Mouse (Mus musculus): ENCODE results near the gene Ifnb1. TPM values are rescaled to one million over a fixed set of nuclear protein-coding genes. Genes with fewer than 3 reads are reported as not detected.

Gene Ifnb1
- polyA plus RNA-seq, 1 experiment from 2014 or later = not detected

GRCm38 (mm10) chr4:88537328-88537727, 14.8 kb upstream of the Ifnb1 start:
- Histone ChIP-seq H3K4me2 (ENCODE audit: low read length) (peak overlapping the region; percentile 26), H3K27me3 (ENCODE audit: control insufficient read depth, insufficient read depth, low read length) (no peaks in the 10 kb centered on the region), H3K4me1 (ENCODE audit: control insufficient read depth in 2 of 2, insufficient read depth in 2 of 2, low read length in 2 of 2) (peaks cover 0 to 3% of the 10 kb centered on the region in 2 experiments; a peak in 2 of 4 replicates), H3K9ac (ENCODE audit: low read length) (no peak overlapping the region), H3K36me3 (ENCODE audit: control insufficient read depth, insufficient read depth, low read length) (no peaks in the 10 kb centered on the region), H3K27ac (replicated peaks in 1 of 2; ENCODE audit: control insufficient read depth in 1 of 2, insufficient read depth in 1 of 2, low read depth in 2 of 2, low read length in 2 of 2) (peak overlapping the region in 1 of 2 experiments; percentile 1; a peak in 2 of 4 replicates), H3K4me3 (ENCODE audit: control insufficient read depth in 1 of 2, insufficient read depth in 1 of 2, low read depth in 1 of 2, low read length in 2 of 2) (no peak overlapping the region), H3K9me3 (ENCODE audit: control insufficient read depth, low read length) (no peaks in the 10 kb centered on the region)
- no peak for ATAC-seq (ENCODE audit: insufficient number of reproducible peaks, insufficient read depth, low FRiP score, low read depth)
- WGBS = 45% methylated on average over 12 of the region's 12 CpGs

GRCm38 (mm10) chr4:88536640-88537039, 14.1 kb upstream of the Ifnb1 start:
- H3K27ac ChIP-seq (replicated peaks in 1 of 2; ENCODE audit: control insufficient read depth in 1 of 2, insufficient read depth in 1 of 2, low read depth in 2 of 2, low read length in 2 of 2) = no peak overlapping the region
- WGBS = 70% methylated on average over 7 of the region's 7 CpGs
- no peak for ATAC-seq (ENCODE audit: insufficient number of reproducible peaks, insufficient read depth, low FRiP score, low read depth)

DNA sequence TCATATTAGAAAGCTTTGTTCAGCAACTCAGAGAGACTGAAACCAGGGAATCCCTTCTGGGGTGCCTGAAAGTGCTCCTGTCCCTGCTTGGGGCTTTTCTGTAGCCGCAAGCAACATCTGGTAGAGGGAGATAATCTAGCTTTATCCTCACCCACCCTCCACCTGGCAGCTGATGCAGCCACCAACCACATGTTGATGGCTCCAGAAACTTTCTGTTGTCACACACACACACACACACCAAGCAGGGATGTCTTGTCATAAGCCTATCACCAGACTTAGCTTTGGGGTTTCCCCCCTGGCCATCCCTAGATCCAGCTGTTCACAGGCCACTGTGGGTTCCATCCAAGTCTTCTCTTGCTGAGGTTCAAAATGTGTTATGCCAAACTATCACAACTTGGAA, 13.2 kb upstream of the Ifnb1 start:
- Histone ChIP-seq H3K4me2 (ENCODE audit: low read length) (no peak overlapping the region), H3K4me1 (ENCODE audit: control insufficient read depth in 2 of 2, insufficient read depth in 2 of 2, low read length in 2 of 2) (peaks cover 0 to 3% of the 10 kb centered on the region in 2 experiments; a peak in 2 of 4 replicates), H3K27ac (replicated peaks in 1 of 2; ENCODE audit: control insufficient read depth in 1 of 2, insufficient read depth in 1 of 2, low read depth in 2 of 2, low read length in 2 of 2) (no peak overlapping the region), H3K4me3 (ENCODE audit: control insufficient read depth in 1 of 2, insufficient read depth in 1 of 2, low read depth in 1 of 2, low read length in 2 of 2) (no peak overlapping the region), H3K27me3 (ENCODE audit: control insufficient read depth, insufficient read depth, low read length) (no peaks in the 10 kb centered on the region), H3K9ac (ENCODE audit: low read length) (no peak overlapping the region), H3K9me3 (ENCODE audit: control insufficient read depth, low read length) (no peaks in the 10 kb centered on the region), H3K36me3 (ENCODE audit: control insufficient read depth, insufficient read depth, low read length) (no peaks in the 10 kb centered on the region)
- ATAC-seq (ENCODE audit: insufficient number of reproducible peaks, insufficient read depth, low FRiP score, low read depth) = no peak
- 63% methylated on average over 1 of the region's 1 CpGs for WGBS

More at GRCm38 (mm10) chr4:88536640-88537039, 14.1 kb upstream of the Ifnb1 start:
- Histone ChIP-seq H3K4me3 (ENCODE audit: control insufficient read depth in 1 of 2, insufficient read depth in 1 of 2, low read depth in 1 of 2, low read length in 2 of 2) (no peak overlapping the region), H3K27me3 (ENCODE audit: control insufficient read depth, insufficient read depth, low read length) (no peaks in the 10 kb centered on the region), H3K4me1 (ENCODE audit: control insufficient read depth in 2 of 2, insufficient read depth in 2 of 2, low read length in 2 of 2) (peaks cover 0 to 3% of the 10 kb centered on the region in 2 experiments; a peak in 2 of 4 replicates), H3K36me3 (ENCODE audit: control insufficient read depth, insufficient read depth, low read length) (no peaks in the 10 kb centered on the region), H3K4me2 (ENCODE audit: low read length) (no peak overlapping the region), H3K9ac (ENCODE audit: low read length) (no peak overlapping the region), H3K9me3 (ENCODE audit: control insufficient read depth, low read length) (no peaks in the 10 kb centered on the region)

GRCm38 (mm10) chr4:88534903-88535302, 12.3 kb upstream of the Ifnb1 start:
- WGBS = 76% methylated on average over 1 of the region's 1 CpGs
- Histone ChIP-seq H3K4me2 (ENCODE audit: low read length) (no peak overlapping the region), H3K36me3 (ENCODE audit: control insufficient read depth, insufficient read depth, low read length) (no peaks in the 10 kb centered on the region), H3K9me3 (ENCODE audit: control insufficient read depth, low read length) (no peaks in the 10 kb centered on the region), H3K27me3 (ENCODE audit: control insufficient read depth, insufficient read depth, low read length) (no peaks in the 10 kb centered on the region), H3K4me3 (ENCODE audit: control insufficient read depth in 1 of 2, insufficient read depth in 1 of 2, low read depth in 1 of 2, low read length in 2 of 2) (no peak overlapping the region), H3K4me1 (ENCODE audit: control insufficient read depth in 2 of 2, insufficient read depth in 2 of 2, low read length in 2 of 2) (peaks cover 0 to 3% of the 10 kb centered on the region in 2 experiments; a peak in 2 of 4 replicates), H3K27ac (replicated peaks in 1 of 2; ENCODE audit: control insufficient read depth in 1 of 2, insufficient read depth in 1 of 2, low read depth in 2 of 2, low read length in 2 of 2) (no peak overlapping the region), H3K9ac (ENCODE audit: low read length) (no peak overlapping the region)
- no peak for ATAC-seq (ENCODE audit: insufficient number of reproducible peaks, insufficient read depth, low FRiP score, low read depth)

- Histone ChIP-seq H3K9ac (ENCODE audit: low read length) (no peak overlapping the region), H3K9me3 (ENCODE audit: control insufficient read depth, low read length) (no peaks in the 10 kb centered on the region), H3K27me3 (ENCODE audit: control insufficient read depth, insufficient read depth, low read length) (no peaks in the 10 kb centered on the region), H3K36me3 (ENCODE audit: control insufficient read depth, insufficient read depth, low read length) (no peaks in the 10 kb centered on the region), H3K4me1 (ENCODE audit: control insufficient read depth in 2 of 2, insufficient read depth in 2 of 2, low read length in 2 of 2) (peaks cover 0 to 3% of the 10 kb centered on the region in 2 experiments; a peak in 2 of 4 replicates), H3K27ac (replicated peaks in 1 of 2; ENCODE audit: control insufficient read depth in 1 of 2, insufficient read depth in 1 of 2, low read depth in 2 of 2, low read length in 2 of 2) (no peak overlapping the region), H3K4me2 (ENCODE audit: low read length) (no peak overlapping the region), H3K4me3 (ENCODE audit: control insufficient read depth in 1 of 2, insufficient read depth in 1 of 2, low read depth in 1 of 2, low read length in 2 of 2) (no peak overlapping the region)
- WGBS = 94% methylated on average over 2 of the region's 2 CpGs
- ATAC-seq (ENCODE audit: insufficient number of reproducible peaks, insufficient read depth, low FRiP score, low read depth) = no peak
Observed at GRCm38 (mm10) chr4:88533499-88533898, 10.9 kb upstream of the Ifnb1 start.

DNA sequence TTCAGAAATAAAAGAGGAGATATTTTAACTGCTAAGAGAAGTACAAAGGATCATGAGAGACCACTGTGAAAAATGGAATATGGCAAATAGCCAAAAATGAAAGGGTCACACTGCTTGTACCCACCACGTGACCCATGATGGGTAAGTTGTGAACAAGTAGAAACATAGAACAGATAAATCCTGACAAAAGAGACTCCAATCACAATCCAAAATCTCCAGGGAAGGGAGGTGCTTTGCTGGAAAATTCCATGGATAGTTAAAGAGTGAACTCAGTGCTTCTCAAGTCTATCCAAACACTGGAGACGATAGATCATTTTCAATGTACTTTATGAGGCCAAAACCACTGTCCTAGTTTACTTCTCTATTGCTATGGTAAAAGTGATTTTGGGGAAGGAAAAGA, 8.3 kb upstream of the Ifnb1 start:
- H3K36me3 ChIP-seq (ENCODE audit: control insufficient read depth, insufficient read depth, low read length) = no peaks in the 10 kb centered on the region
- ATAC-seq (ENCODE audit: insufficient number of reproducible peaks, insufficient read depth, low FRiP score, low read depth) = no peak

GRCm38 (mm10) chr4:88530271-88530670, 7.7 kb upstream of the Ifnb1 start:
- Histone ChIP-seq H3K4me2 (ENCODE audit: low read length) (no peak overlapping the region), H3K9me3 (ENCODE audit: control insufficient read depth, low read length) (no peaks in the 10 kb centered on the region), H3K4me3 (ENCODE audit: control insufficient read depth in 1 of 2, insufficient read depth in 1 of 2, low read depth in 1 of 2, low read length in 2 of 2) (no peak overlapping the region), H3K27me3 (ENCODE audit: control insufficient read depth, insufficient read depth, low read length) (no peaks in the 10 kb centered on the region), H3K36me3 (ENCODE audit: control insufficient read depth, insufficient read depth, low read length) (no peaks in the 10 kb centered on the region), H3K9ac (ENCODE audit: low read length) (no peak overlapping the region), H3K4me1 (ENCODE audit: control insufficient read depth in 2 of 2, insufficient read depth in 2 of 2, low read length in 2 of 2) (no peaks in the 10 kb centered on the region), H3K27ac (replicated peaks in 1 of 2; ENCODE audit: control insufficient read depth in 1 of 2, insufficient read depth in 1 of 2, low read depth in 2 of 2, low read length in 2 of 2) (no peak overlapping the region)
- WGBS = 70% methylated on average over 4 of the region's 4 CpGs
- ATAC-seq (ENCODE audit: insufficient number of reproducible peaks, insufficient read depth, low FRiP score, low read depth) = no peak

More for the DNA sequence above, 8.3 kb upstream of the Ifnb1 start:
- no peak overlapping the region for H3K27ac ChIP-seq (replicated peaks in 1 of 2; ENCODE audit: control insufficient read depth in 1 of 2, insufficient read depth in 1 of 2, low read depth in 2 of 2, low read length in 2 of 2)
- H3K4me1 ChIP-seq (ENCODE audit: control insufficient read depth in 2 of 2, insufficient read depth in 2 of 2, low read length in 2 of 2) = no peaks in the 10 kb centered on the region
- H3K9me3 ChIP-seq (ENCODE audit: control insufficient read depth, low read length) = no peaks in the 10 kb centered on the region
- no peak overlapping the region for H3K4me3 ChIP-seq (ENCODE audit: control insufficient read depth in 1 of 2, insufficient read depth in 1 of 2, low read depth in 1 of 2, low read length in 2 of 2)
- H3K9ac ChIP-seq (ENCODE audit: low read length) = no peak overlapping the region
- WGBS = 54% methylated on average over 2 of the region's 2 CpGs
- H3K4me2 ChIP-seq (ENCODE audit: low read length) = no peak overlapping the region
- no peaks in the 10 kb centered on the region for H3K27me3 ChIP-seq (ENCODE audit: control insufficient read depth, insufficient read depth, low read length)

DNA sequence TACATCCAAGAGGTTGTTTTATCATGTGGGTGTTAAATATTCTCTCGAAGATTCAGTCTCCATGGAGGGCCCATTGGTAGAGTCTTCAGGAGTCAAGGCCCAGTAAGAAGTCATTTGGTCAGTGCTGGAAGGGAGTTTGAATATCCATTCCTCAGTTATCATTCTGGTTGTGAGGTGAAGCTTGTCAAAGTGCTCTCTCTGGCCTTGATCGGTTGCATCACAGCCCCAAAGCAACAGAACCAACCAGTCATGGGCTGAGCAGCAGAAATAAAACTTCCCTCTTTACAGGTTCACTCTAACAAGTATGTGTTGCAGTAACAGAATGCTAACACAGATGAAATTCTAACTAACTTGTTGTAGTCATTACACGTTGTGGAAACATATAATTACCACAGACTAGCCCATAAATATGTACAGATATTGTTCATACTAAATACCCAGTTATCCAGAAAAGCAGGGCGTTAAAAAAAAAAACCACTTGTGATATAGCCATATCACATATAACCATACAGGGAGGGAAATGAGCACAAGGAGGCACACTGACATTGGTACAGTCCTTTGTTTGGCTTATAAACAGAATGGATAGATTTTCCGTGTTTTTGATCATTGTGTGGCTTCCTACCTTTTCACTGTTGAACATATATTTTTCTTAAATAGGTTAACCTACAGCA, 3.9 kb upstream of the Ifnb1 start:
- Histone ChIP-seq H3K27ac (replicated peaks in 1 of 2; ENCODE audit: control insufficient read depth in 1 of 2, insufficient read depth in 1 of 2, low read depth in 2 of 2, low read length in 2 of 2) (no peak overlapping the region), H3K4me1 (ENCODE audit: control insufficient read depth in 2 of 2, insufficient read depth in 2 of 2, low read length in 2 of 2) (no peaks in the 10 kb centered on the region), H3K27me3 (ENCODE audit: control insufficient read depth, insufficient read depth, low read length) (no peaks in the 10 kb centered on the region), H3K4me2 (ENCODE audit: low read length) (no peak overlapping the region), H3K4me3 (ENCODE audit: control insufficient read depth in 1 of 2, insufficient read depth in 1 of 2, low read depth in 1 of 2, low read length in 2 of 2) (no peak overlapping the region), H3K9me3 (ENCODE audit: control insufficient read depth, low read length) (no peaks in the 10 kb centered on the region), H3K9ac (ENCODE audit: low read length) (no peak overlapping the region), H3K36me3 (ENCODE audit: control insufficient read depth, insufficient read depth, low read length) (no peaks in the 10 kb centered on the region)
- ATAC-seq (ENCODE audit: insufficient number of reproducible peaks, insufficient read depth, low FRiP score, low read depth) = no peak
- 65% methylated on average over 5 of the region's 5 CpGs for WGBS
